Mouse (Mus musculus) testis, adult 2 months (tissue): Measurements from ENCODE around the gene Sp7.

Source experiments
- CTCF ChIP-seq: fragments of 200-500 bp; IDR thresholded peaks from 2 replicates; pipeline ENCODE4 v1.5.1; 2012; ENCODE audit warnings: low read depth, mild to moderate bottlenecking, inconsistent platforms, low read length, moderate library complexity; ENCODE audit not compliant: control insufficient read depth, insufficient read depth, insufficient replicate concordance
- POLR2A ChIP-seq: fragments of 200-500 bp; IDR thresholded peaks from 2 replicates; pipeline ENCODE4 v1.6.1; 2012; ENCODE audit warnings: low read depth, mild to moderate bottlenecking, inconsistent platforms, low read length, moderate library complexity; ENCODE audit not compliant: control insufficient read depth

- no peak for TF ChIP-seq CTCF
- TF ChIP-seq POLR2A: no peak
Observed at GRCm38 (mm10) chr15:102411077-102411476, 44.1 kb upstream of the Sp7 start.
